Mouse (Mus musculus): ENCODE results near the gene Hic1.
A peak's percentile ranks its signal among the peaks of the same experiment; 100 is the strongest.

The Hic1 gene

DNA sequence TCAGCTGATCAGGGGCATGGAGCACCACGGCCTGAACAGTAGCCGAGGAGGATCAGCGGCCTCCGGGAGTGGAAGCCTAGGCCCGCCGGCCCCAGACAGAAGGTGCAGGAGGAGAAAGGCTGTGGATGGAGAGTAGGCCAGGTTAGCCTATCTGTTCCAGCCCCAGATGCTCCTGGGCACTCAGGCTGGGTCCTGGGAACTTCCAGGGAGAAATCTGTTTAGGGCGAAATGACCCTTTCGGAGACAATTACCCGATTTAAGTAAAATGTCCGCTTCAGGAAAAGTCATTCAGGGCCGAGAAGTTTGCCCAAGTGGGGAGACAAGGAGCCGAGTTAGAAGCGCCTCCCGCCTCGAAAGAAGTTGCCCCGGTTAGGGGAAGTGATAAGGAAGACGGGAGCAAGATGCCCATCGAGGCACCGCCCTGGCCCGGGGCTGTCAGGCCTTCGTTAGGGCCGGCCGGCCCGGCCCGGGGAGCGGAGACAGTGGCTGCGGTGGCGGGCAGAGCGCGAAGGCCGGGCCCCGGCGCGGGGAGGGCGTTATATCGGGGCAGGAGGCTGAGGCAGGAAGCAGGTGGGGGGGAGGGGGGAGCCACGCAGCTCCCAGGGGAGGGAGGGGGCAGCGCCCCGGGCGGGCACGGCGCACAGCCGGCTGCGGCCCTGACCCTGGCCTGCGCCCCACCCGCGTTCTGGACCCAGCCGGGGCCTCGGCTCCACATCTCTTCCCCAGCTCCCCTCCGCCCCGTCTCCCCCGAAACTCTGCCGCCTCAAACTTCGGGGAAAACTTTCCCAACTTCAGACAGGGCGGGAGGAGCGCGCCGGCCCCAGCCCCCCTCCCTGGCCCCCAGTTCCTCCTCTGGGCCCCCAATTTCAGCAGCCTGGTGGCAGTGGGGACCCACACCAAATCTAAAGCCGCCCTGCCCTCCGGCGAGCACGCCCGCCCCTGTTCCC, 1.4 kb downstream of the Hic1 start:
- peak in 1 of 2 experiments; percentile 4 for DNase-seq (ENCODE audit: low spot score in 2 of 2)

DNA sequence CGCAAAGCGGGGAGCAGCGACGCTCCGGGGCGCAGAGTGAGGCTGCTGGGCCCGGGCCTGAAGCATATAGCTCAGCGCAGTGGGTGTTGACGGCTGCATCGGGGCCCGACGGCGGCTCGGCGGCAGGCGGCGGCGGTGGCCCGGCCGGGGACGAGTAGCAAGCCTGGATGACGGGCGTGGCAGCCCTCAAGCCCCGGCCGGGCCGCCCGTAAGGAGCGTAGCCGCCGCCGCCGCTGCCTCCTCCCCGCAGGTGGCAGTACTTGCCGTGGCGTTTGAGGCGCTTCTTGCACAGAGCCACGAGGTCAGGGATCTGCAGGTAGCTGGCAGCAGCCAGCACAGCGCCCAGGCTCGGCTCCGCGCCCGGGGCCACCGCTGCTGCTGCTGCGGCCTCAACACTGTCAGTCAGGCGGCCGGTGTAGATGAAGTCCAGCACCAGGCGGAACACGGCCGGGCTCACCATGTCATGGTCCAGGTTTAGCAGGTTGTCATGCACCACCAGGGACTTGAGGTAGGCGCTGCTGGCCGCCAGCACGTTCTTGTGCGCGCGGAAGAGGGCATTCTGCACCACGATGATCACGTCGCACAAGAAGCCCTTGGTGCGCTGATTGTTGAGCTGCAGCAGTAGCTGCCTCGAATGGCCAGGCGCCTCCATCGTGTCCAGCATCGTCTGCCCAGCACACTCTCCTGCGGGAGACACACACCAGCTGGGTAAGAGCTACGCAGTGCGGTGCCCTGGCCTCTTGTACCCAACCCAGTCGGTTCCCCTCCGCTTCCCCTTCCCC, 2.3 kb downstream of the Hic1 start:
- DNase-seq (ENCODE audit: low spot score in 2 of 2) = peak in 1 of 2 experiments; percentile 19

DNA sequence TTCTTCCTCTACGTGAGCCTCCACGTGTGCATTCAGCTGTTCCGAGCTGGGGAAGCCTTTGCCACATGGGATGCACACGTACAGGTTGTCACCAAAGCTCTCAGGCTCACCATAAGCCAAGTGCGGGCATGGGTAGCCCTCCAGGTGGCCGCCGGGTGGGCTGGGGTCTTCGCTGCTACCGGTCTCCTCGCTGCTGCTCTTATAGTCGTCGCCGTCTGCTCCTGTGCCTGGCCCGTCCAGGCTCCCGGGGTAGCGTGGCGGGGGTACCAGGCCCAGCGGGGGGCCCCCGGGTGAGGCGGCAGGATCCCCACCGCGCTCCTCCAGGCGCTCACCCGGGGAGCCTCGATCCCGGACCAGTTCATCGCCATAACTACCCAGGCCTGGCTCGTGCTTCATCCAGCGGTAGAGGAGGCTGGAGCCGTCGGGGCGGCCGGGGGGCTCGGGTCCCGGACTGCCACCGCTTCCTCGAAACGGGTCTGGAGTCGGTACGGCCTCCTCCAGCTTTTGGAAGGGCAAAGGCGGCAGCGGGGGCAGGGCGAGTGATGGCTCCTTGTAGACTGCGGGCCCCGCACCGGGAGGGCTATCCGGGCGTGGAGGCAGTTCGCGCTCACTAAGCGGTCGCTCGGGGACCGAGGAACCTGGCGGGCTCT, 3.0 kb downstream of the Hic1 start:
- DNase-seq (ENCODE audit: low spot score in 2 of 2) = no peak

DNA sequence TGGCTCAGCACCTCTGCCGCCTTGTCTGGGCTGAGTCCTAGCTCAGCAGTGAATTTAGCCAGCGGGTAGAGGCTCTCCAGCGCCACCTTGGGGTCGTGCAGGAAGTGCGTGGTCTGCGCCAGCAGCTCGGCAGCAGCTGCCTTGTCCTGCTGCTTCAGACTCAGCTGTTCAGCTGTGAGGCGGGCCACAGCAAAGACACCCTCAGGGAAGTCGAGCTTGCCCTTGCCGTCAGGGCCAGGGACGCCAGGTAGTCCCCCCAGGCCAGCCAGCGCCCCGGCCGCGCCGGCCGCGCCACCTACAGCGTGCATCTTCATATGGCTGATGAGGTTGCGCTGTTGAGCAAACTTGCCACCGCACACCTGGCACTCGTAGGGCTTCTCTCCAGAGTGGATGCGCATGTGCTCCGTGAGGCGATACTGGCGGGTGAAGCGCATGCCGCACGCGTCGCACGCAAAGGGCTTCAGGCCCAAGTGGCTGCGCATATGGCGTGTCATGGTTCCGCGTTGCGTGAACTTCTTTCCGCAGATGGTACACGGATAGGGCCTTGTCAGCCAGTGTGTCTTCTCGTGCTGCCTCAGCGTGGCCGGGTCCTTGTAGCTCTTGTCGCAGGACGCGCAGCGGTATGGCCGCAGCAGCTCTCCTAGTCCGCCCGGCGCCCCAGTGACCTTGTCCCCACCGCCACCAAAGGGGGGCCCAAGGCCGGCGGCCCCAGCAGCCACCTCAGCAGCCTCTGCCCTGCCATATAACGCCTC, 3.7 kb downstream of the Hic1 start:
- peak in 1 of 2 experiments; percentile 73 for DNase-seq (ENCODE audit: low spot score in 2 of 2)

DNA sequence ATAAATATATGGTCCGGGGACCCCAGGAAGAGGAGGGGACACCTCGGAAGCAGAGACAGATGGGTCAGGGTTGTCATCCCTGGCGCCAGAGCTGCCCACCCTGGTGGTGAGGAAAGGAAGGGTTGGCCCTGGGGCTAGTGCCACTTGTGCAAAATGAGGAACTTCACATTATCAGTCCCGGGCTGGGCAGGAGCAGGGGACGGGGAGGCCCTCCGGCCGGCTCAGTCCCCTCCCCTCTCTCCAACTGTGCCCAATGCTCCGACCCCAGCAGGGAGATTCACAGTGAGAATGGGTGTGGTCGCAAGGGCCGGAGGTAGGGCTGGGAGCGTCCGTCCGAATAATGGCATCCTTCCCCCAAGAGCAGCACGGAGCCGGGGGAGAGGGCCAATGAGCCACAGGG, 4.6 kb downstream of the Hic1 start:
- DNase-seq (ENCODE audit: low spot score in 2 of 2) = no peak

DNA sequence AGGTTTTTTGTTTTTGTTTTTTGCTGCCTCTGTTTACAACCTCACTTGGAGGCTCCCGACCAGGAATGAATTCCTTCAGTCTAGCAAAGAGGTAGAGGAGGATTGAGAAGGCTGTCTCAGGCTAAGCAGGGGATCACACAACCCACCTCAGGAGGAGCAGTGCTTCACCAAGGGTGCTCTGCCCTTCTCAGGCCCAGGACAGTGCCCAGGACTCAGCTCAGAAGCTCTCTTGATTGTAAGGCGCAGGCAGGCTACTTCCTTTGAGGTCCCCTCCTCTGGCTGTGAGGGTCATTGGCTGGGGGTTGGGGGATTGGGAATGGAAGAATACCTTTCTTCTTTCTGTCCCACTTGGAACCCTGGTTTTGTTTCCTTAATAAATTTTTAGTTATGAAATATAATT, 5.3 kb downstream of the Hic1 start:
- DNase-seq (ENCODE audit: low spot score in 2 of 2) = peak in 1 of 2 experiments; percentile 4

DNA sequence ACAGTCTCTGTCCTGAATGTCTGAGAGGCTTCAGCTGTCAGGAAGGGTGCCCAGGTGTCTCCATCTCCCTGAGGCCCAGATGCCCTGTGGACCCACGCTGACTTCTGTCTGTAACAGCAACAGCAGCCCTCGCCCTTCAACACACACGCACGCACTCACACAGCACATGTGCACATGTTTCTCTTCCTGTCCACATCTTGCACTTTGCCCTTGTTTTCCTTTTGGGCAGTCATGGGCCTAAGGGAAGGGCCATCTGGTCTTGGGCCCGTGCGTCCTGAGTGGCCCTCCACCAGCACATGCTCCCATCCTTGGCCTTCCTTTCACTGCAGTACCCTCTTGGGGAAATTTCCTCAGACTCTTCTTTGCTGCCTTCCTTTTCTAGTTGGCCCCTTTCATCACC, 5.9 kb downstream of the Hic1 start:
- DNase-seq (ENCODE audit: low spot score in 2 of 2) = peak in 1 of 2 experiments; percentile 6

DNA sequence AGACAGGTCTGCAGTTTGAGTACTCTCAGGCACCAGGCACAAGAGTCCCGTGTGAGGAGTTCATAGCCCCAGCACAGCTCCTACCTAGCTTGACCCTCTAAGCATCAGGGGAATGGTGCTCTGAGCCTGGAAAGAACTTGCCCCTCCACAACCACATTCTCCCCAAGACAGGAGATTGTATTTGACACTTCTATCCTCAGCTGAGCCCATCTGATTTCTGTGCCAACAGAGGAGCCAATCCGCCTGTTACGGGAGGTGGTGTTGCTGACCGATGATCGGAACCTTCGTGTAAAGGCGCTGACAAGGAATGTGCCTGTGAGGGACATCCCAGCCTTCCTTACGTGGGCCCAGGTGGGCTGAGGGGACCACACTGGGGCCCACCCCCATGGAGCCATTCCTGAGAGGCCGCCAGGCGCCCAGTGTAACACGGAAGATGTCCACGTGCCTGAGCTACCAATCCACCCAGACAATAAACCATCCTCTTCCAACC, 6.7 kb downstream of the Hic1 start:
- DNase-seq (ENCODE audit: low spot score in 2 of 2) = peak in 1 of 2 experiments; percentile 4

DNA sequence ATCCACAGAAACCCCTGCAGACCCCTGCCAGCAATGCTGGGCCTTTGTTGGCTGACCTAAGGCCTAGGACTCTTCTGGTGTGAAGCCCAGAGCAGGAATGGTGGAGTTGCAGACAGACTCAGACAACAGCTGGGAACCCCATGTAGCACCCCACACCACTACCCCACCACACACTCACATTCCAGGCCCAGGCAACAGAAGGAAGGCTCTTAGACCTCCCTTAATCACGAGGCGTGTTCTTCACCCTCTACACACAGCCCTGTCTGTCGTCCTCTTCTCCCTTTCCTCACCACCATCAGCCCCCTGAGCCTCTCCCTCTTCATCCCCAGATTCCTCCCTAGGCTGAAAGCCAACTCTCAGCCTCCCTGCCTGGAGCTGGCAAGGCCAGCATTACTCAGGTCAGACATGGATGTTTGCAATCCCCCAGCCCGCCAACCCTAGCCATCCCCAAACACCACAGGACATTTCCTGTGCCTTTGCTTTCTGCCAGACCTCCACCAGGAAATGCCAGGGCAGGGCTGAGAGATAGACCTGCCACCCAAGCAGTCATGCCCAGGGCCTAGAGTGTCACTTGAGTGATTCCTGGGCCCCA, 7.8 kb downstream of the Hic1 start:
- DNase-seq (ENCODE audit: low spot score in 2 of 2) = no peak

DNA sequence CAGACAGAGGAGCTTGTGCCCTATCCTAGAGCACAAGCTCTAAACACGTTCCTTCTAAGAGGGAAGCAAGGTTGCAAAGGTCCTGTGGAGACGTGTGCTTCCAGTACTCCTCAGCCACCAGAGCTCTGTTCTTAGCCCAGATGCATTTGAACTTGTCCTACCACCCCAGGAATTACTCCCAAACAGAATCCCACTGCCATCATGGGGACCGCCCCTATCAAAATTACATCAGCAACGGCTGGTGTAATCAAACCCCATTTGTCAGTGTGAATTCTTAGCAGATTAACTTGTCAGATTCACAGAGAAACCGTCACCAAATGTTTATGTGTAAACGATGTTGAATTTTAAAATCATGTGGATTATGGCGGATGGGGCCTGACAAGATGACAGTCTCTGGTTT, 8.4 kb downstream of the Hic1 start:
- no peak for DNase-seq (ENCODE audit: low spot score in 2 of 2)

DNA sequence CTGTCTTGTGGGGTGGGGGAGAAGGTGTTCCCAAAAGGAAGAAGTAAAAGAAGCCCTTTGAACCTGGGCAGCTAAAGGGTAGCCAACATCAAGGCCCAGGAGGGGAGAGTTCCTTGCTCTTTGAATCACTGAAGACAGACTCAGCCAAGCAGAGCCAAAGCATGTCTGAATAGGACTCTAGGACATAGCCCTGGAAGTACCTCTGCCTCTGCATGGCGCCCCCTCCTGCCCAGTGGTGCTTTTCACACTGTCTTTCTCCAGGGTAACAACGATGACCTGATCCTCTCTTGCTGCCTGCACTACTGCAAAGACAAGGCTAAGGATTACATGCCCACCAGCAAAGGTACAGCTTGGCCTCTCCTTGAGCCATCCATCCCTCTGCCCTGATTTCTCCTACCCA, 9.8 kb downstream of the Hic1 start:
- DNase-seq (ENCODE audit: low spot score in 2 of 2) = no peak

DNA sequence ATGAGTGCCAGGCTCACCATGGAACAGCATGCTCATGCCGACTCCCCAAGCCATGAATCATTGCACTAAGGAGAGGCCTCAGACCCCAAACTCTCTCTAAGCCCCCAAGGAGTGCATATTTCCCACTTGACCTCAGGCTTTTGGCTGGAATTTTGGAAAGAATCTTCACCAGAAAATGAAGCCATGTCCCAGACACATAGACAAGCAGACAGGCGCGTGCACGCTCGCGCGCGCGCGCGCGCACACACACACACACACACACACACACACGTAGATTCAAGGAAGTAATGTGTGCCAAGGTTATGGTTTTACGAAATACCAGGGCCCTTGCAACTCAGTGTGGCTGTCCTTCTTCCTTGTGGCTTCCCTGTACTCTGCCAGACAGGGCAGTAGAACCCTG, 10.9 kb downstream of the Hic1 start:
- DNase-seq (ENCODE audit: low spot score in 2 of 2) = no peak

DNA sequence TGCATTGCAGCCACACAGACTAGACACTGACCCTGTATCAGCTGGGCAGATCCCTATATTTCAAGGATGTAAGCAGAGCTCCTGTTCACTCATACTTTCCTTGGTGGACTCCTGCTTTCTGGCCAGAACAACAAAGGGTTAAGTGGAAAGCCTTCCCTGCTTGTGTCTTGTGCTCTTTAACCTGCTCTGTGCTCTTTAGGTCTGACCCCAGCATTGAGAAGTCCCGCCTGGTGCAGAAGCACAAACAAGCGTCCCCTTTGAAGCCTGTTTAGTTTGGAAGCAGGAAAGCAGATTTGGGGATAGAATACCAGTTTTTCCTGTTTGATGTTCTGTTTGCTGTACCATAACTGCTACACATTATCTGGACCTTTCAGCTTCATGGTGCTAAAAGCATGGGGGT, 11.4 kb downstream of the Hic1 start:
- no peak for DNase-seq (ENCODE audit: low spot score in 2 of 2)

DNA sequence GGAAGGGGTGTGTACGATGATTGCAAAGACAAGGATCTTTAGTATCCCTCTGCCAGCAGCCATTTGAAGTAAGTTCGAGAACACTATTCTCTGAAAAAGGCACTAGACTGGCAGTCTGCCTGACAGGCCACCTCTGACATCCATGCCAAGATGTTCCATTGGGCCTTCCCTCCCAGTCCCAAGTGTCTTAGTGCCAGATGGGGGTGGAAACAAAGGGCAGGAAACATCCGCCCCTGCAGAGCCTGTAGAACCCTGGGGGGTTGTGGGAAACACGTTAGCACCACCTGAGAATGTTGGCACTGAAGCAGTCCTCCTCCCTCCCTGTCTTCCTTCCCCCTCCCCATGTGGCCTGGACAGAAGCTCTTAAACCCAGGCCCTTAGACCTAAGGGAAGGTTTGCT, 12.3 kb downstream of the Hic1 start:
- no peak for DNase-seq (ENCODE audit: low spot score in 2 of 2)

DNA sequence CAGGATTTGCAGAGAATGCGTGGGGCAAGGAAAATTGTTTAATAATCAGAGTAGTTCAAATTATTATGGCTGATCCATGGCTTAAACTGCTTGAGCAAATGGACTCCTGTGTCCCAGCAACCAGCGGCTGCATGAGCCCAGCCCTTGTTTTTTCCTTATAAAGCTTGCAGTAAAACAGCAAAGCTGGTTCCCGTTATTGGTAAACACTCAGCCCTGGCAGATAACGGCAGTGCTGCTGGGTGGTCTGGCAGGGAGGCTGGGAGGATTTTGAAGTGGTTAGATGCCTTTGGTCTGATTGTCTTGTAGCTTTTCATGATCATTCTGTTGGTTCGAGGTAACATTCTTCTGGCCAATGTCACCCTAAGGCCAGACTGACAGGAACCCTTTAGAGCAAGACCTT, 12.9 kb downstream of the Hic1 start:
- no peak for DNase-seq (ENCODE audit: low spot score in 2 of 2)

DNA sequence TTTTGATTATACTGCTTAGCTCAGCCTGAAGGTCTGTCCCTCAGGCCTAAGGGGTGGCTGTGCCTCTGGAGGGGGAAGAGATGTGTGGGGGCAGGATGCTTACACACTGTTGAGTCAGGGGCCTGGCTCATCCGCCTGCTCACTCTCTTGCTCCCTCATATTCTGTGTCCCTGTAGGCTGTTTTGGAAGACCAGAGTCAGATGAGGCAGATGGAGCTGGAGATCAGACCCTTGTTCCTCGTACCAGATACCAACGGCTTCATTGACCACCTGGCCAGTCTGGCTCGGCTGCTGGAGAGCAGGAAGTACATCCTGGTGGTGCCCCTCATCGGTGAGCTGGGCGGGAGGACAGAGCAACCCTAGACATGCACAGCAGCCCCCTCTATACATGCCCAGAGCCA, 13.3 kb downstream of the Hic1 start:
- DNase-seq (ENCODE audit: low spot score in 2 of 2) = no peak

DNA sequence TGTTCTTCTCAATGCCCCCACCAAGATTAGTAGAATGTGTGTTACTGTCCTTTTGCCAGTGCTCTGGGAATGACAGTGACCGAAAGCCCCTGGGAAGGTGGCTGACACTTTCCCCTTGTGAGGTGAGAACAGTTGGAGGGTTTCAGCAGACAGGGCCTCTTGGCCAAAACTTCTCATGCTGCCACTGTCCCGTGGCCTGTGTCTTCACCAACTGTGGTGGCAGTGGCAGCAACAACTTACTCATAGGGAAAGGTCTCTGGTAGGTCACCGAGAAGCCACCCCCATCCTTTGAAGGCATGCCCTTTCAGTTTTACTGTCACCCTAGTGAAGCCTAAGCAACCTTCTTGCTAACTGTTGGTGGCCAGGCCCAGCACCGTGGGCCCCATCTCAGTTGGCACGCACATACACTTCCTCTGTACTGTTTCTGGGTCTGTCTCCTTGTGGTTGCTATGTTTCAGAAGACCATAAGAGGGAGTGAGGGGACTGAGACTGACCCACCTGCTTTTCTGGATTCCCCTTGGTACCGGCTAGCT, 15.2 kb downstream of the Hic1 start:
- no peak for DNase-seq (ENCODE audit: low spot score in 2 of 2)

DNA sequence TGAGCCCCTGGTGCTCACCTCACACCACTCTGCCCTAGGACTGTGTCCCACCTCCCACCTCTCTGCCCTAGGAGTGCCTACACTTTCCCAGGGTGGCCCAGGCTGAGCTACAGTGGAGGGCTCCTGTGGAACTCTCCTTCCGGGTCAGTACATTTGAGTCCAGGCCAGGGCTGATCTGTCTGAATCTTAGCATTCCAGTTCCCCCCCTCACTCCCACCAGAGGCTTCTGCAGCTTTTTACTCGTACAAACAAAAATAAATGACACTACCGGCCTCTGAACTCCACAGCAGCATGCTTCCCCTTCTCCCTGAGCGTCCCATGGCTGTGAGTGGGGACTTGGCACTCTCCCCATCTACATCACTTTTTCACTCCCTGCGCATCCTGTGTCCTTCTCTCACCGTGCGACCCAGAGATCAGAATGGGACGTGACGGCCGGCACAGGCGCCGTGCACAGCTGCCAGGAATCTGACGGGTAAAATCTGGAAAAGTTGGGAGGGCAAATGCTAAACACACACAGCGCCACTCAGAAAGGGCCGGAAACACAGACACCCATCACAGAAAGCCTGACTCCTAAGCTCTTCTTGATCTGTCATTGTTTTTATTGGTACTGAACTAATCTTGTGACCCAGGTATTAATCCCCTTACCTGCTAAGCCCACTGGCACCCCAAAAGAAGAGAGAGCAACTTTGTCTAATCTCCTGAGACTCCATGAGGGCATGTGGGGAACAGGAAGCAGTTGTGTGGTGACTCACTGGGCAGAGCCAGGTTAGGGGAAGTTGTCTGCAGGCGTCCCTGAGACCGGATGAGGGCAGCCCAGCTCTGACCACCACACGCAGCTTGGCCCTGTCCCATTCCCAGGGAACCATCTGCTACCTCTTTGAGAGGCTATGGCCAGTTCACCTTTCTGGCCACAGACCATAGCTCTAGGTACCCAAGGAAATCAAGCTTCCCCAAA, 16.4 kb downstream of the Hic1 start:
- no peak for DNase-seq (ENCODE audit: low spot score in 2 of 2)

DNA sequence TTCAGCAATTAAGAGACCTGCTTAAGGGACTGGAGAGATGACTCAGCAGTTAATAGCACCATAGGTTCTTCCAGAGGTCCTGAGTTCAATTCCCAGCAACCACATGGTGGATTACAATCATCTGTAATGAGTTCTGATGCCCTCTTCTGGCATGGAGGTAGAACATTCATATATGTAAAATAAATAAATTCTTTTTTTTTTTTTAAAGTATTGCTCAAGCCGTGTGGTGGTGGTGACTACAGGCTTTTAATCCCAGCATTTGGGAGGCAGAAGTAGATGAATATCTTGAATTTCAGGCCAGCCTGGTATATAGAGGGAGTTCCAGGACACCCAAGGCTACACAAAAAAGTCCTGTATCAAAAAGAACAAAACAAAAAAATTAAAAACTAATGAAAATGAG, 19.0 kb downstream of the Hic1 start:
- no peak for DNase-seq (ENCODE audit: low spot score in 2 of 2)
